14 mouse cellular contexts compared by ENCODE assay signal in genomic region chr2:10295908-10296307, GRCm38 (mm10).
A peak's percentile ranks its signal among the peaks of the same experiment; 100 is the strongest.
DNase-seq lines count a peak whose midpoint lies in the region; ATAC-seq lines count a peak whose summit lies in the region.
"Had no signal": no experiment of that assay in that cellular context is flagged by ENCODE, and none has a peak within 500 bp of the region (broad histone marks: within the 10 kb centered on the region; RNA-seq: fewer than 3 reads in every experiment).

No protein-coding gene starts in this region.

- H3K4me3 ChIP-seq in heart, embryonic 12.5 days: no peak overlapping the region
- H3K4me3 ChIP-seq in lung, embryonic 15.5 days: no peak overlapping the region
- H3K4me3 ChIP-seq in embryonic facial prominence, embryonic 12.5 days: 0 out of 2 replicates have a peak overlapping the region, but pooled peaks have one; percentile 6
- H3K4me3 ChIP-seq in liver, embryonic 12.5 days: no peak overlapping the region
- H3K4me3 ChIP-seq: heart, adult 2 months had no signal

- H3K9ac ChIP-seq in heart, embryonic 12.5 days: no peak overlapping the region
- no peak overlapping the region for H3K9ac ChIP-seq in lung, embryonic 15.5 days
- no peak overlapping the region for H3K9ac ChIP-seq in embryonic facial prominence, embryonic 12.5 days
- H3K9ac ChIP-seq in liver, embryonic 12.5 days: no peak overlapping the region

- H3K4me1 ChIP-seq in heart, embryonic 12.5 days (replicated peaks): peaks cover 8% of the 10 kb centered on the region
- peaks cover 3% of the 10 kb centered on the region; the same call in 1 of the 2 replicates for H3K4me1 ChIP-seq in lung, embryonic 15.5 days
- H3K4me1 ChIP-seq in embryonic facial prominence, embryonic 12.5 days: 0 out of 2 replicates have a peak, but pooled peaks cover 4% of the 10 kb centered on the region
- peaks cover 13% of the 10 kb centered on the region for H3K4me1 ChIP-seq in liver, embryonic 12.5 days

- no peaks in the 10 kb centered on the region for H3K36me3 ChIP-seq in heart, embryonic 12.5 days
- H3K36me3 ChIP-seq in lung, embryonic 15.5 days: no peaks in the 10 kb centered on the region
- H3K36me3 ChIP-seq in embryonic facial prominence, embryonic 12.5 days: no peaks in the 10 kb centered on the region
- no peaks in the 10 kb centered on the region for H3K36me3 ChIP-seq in liver, embryonic 12.5 days

- intact Hi-C loops in heart, postnatal 25 days (cut with DNase I): no loop called here

- 7% methylated on average over 11 of the region's 11 CpGs for WGBS in heart, embryonic 12.5 days
- WGBS in lung, embryonic 15.5 days: 8% methylated on average over 10 of the region's 11 CpGs
- whole genome bisulfite sequencing in embryonic facial prominence, embryonic 12.5 days: 6% methylated on average over 11 of the region's 11 CpGs
- WGBS in liver, embryonic 12.5 days (ENCODE audit: insufficient replicate concordance): 10% methylated on average over 10 of the region's 11 CpGs

- H3K4me2 ChIP-seq in heart, embryonic 12.5 days: peak overlapping the region; percentile 54
- peak overlapping the region; percentile 16; the same call in 1 of the 2 replicates for H3K4me2 ChIP-seq in lung, embryonic 15.5 days
- H3K4me2 ChIP-seq in embryonic facial prominence, embryonic 12.5 days (replicated peaks): peak overlapping the region; percentile 40
- H3K4me2 ChIP-seq in liver, embryonic 12.5 days: peak overlapping the region; percentile 44

- H3K27me3 ChIP-seq in heart, embryonic 12.5 days (replicated peaks): no peaks in the 10 kb centered on the region; the same call in 1 of the 2 replicates
- peaks cover 22% of the 10 kb centered on the region; the same call in 1 of the 2 replicates for H3K27me3 ChIP-seq in lung, embryonic 15.5 days
- H3K27me3 ChIP-seq in embryonic facial prominence, embryonic 12.5 days: no peaks in the 10 kb centered on the region; the same call in 1 of the 2 replicates
- H3K27me3 ChIP-seq in liver, embryonic 12.5 days (replicated peaks): no peaks in the 10 kb centered on the region; the same call in 1 of the 2 replicates

- no peak for DNase-seq in heart, postnatal 25 days (ENCODE audit: low spot score)
- no peak for DNase-seq in lung, postnatal 4 days
- no peak for DNase-seq in adrenal gland, postnatal 36 days
- no peak for DNase-seq in frontal cortex, postnatal 25 days (ENCODE audit: low spot score in 2 of 2)
- DNase-seq: adrenal gland, adult 8-10 months; cerebellum, adult 2 months; heart, adult 2 months; kidney, postnatal 14 days; lung, postnatal 36 days had no signal

- ATAC-seq in heart, embryonic 12.5 days (ENCODE audit: insufficient number of reproducible peaks, low FRiP score): no peak
- ATAC-seq in lung, embryonic 15.5 days (ENCODE audit: borderline replicate concordance, extremely low read depth, low FRiP score, low TSS enrichment): no peak
- ATAC-seq in embryonic facial prominence, embryonic 12.5 days (ENCODE audit: insufficient number of reproducible peaks, insufficient read depth, low FRiP score, low TSS enrichment): no peak
- ATAC-seq in liver, embryonic 12.5 days: peak; percentile 58; the same call in 1 of the 2 replicates
- ATAC-seq: forebrain, embryonic 14.5 days had no signal

- no peaks in the 10 kb centered on the region for H3K9me3 ChIP-seq in heart, embryonic 12.5 days (replicated peaks)
- H3K9me3 ChIP-seq in lung, embryonic 15.5 days: no peaks in the 10 kb centered on the region
- H3K9me3 ChIP-seq in embryonic facial prominence, embryonic 12.5 days: no peaks in the 10 kb centered on the region
- no peaks in the 10 kb centered on the region for H3K9me3 ChIP-seq in liver, embryonic 12.5 days (replicated peaks)

- H3K27ac ChIP-seq in heart, embryonic 12.5 days (ENCODE audit: poor library complexity, severe bottlenecking): no peak overlapping the region
- no peak overlapping the region for H3K27ac ChIP-seq in lung, embryonic 15.5 days
- H3K27ac ChIP-seq in embryonic facial prominence, embryonic 12.5 days: no peak overlapping the region
- no peak overlapping the region for H3K27ac ChIP-seq in liver, embryonic 12.5 days
- H3K27ac ChIP-seq: heart, adult 2 months had no signal
